Mouse (Mus musculus): ENCODE data around the gene Sat1. TPM values are rescaled to one million over a fixed set of nuclear protein-coding genes. Genes with fewer than 3 reads are reported as not detected.

Sat1 gene
- polyA plus RNA-seq, 1 experiment: 90.1 TPM

DNA sequence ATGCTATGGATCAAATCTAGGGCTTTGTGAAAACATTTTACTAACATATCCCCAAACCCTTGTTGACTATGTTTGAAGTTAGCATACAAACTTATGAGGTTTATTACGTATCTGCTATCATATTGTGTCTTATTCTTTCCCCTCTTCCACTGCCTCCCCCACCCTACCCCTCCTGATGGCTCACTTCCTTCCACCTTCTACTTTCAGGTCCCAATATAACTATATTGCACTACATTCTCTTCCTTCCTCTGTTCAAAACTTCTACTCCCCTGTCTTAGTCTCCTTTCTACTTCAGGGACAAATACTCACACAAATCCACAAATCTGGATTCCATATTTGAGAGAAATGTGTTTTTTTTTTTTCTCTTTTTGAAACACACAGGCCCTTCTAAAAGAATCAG is 52.7 kb downstream of the Sat1 start:
- no peaks in the 10 kb centered on the region for H3K4me1 ChIP-seq (ENCODE audit: control insufficient read depth, insufficient read depth, low read length)
- no peaks in the 10 kb centered on the region for H3K9me3 ChIP-seq (replicated peaks; ENCODE audit: control insufficient read depth, insufficient read depth, low read length, poor library complexity, severe bottlenecking)
- no peak overlapping the region for H3K4me3 ChIP-seq (ENCODE audit: low read depth, low read length)
- TF ChIP-seq CTCF (IDR thresholded peaks at IDR 0.05; ENCODE audit: low read depth, low read length) (no peak), EP300 (IDR thresholded peaks at IDR 0.05; ENCODE audit: insufficient read depth, low read depth, low read length) (no peak), POLR2A (IDR thresholded peaks at IDR 0.05; ENCODE audit: insufficient read depth, low read length) (no peak)
- no peaks in the 10 kb centered on the region for H3K36me3 ChIP-seq (ENCODE audit: control insufficient read depth, insufficient read depth, low read length, poor library complexity, severe bottlenecking)
- no peak overlapping the region for H3K9ac ChIP-seq (ENCODE audit: low read depth, poor library complexity, severe bottlenecking)
- no peaks in the 10 kb centered on the region for H3K27me3 ChIP-seq (ENCODE audit: control insufficient read depth, insufficient read depth, low read length, poor library complexity, severe bottlenecking)
- H3K27ac ChIP-seq (ENCODE audit: insufficient read depth, low read length): no peak overlapping the region

Other genes starting within 250 kb of the Sat1 start
- not detected in 2 replicates for gene Magea8, start 220.6 kb downstream of the Sat1 start, polyA plus RNA-seq (2011; ENCODE audit: insufficient read depth, insufficient read length, low read depth, missing spikeins)
- not detected in 2 replicates for gene Magea5, start 153.3 kb downstream of the Sat1 start, polyA plus RNA-seq (2011; ENCODE audit: insufficient read depth, insufficient read length, low read depth, missing spikeins)
- gene Magea1, start 126.7 kb downstream of the Sat1 start, polyA plus RNA-seq (2011; ENCODE audit: insufficient read depth, insufficient read length, low read depth, missing spikeins): not detected in 2 replicates
- not detected in 2 replicates for gene Magea2, start 122.8 kb downstream of the Sat1 start, polyA plus RNA-seq (2011; ENCODE audit: insufficient read depth, insufficient read length, low read depth, missing spikeins)
- gene Cldn34b2, start 88.0 kb downstream of the Sat1 start, polyA plus RNA-seq (2011; ENCODE audit: insufficient read depth, insufficient read length, low read depth, missing spikeins): not detected in 2 replicates
- 63.8 and 67.0 TPM in 2 replicates for gene Acot9, start 46.0 kb upstream of the Sat1 start, polyA plus RNA-seq (2011; ENCODE audit: insufficient read depth, insufficient read length, low read depth, missing spikeins)
- gene Prdx4, start 124.3 kb upstream of the Sat1 start, polyA plus RNA-seq (2011; ENCODE audit: insufficient read depth, insufficient read length, low read depth, missing spikeins): 82.8 and 97.0 TPM in 2 replicates

Measured in ES-Bruce4 (cell line).